Mouse (Mus musculus) gastrocnemius, postnatal 36 days (tissue): ENCODE results near the gene Cd300e. TPM values are rescaled to one million over a fixed set of nuclear protein-coding genes. Genes with fewer than 3 reads are reported as not detected.
"Not testable (repeated sequence)": the region's sequence is repeated elsewhere in the genome, so short reads cannot be mapped to it uniquely, and the experiment has no call there.

ENCODE experiments used
- DNase-seq, 2 experiments: peaks; one replicate each; pipeline ENCODE4 v3.0.0; 2022
- intact Hi-C: fragments of 180-260 bp; cut with DNase I; formaldehyde crosslinking; loops from one replicate; pipeline ENCODE4 v1.15.1; 2025
- total RNA-seq, 2 experiments: library from RNA; stranded (reverse); gene quantifications; 2 replicates each; pipeline ENCODE4 v1.2.3; 2021

The Cd300e gene
- total RNA-seq, 2 experiments from 2014 or later = not detected

- DNase-seq, intact Hi-C loops: not testable (repeated sequence)
These were observed 35.1 kb downstream of the Cd300e start, which contains the start of gene Cd300ld4 for GRCm38 (mm10) chr11:115026912-115027311. Gene Cd300ld4 (minus strand): TSS chr11:115027012.

- intact Hi-C loops, DNase-seq: not testable (repeated sequence)
These were observed 45.9 kb downstream of the Cd300e start, which contains the start of gene Cd300ld2 for GRCm38 (mm10) chr11:115016093-115016492. Gene Cd300ld2 (minus strand): TSS chr11:115016193.

- DNase-seq = no peak
- intact Hi-C loops = no loop called here
These were observed 57.9 kb downstream of the Cd300e start for GRCm38 (mm10) chr11:115004070-115004469.

Other genes with a start within 250 kb of the Cd300e start
- 10 to 100 TPM; 35.5 to 44.1 TPM for gene Gprc5c, start 211.0 kb downstream of the Cd300e start, total RNA-seq
- under 1 TPM; 0.36 to 0.37 TPM for gene Cd300a, start 172.1 kb downstream of the Cd300e start, total RNA-seq
- gene Cd300lb, start 127.8 kb downstream of the Cd300e start, total RNA-seq = under 1 TPM; 0.33 to 0.37 TPM
- gene Cd300c, start 93.0 kb downstream of the Cd300e start, total RNA-seq = not detected
- under 1 TPM; 0.15 to 0.18 TPM for gene Cd300ld, start 72.3 kb downstream of the Cd300e start, total RNA-seq
- under 1 TPM in 1 of 2 experiments, not detected in 1; 0.94 TPM for gene Cd300c2, start 60.3 kb downstream of the Cd300e start, total RNA-seq
- not detected for gene Cd300ld2, start 46.0 kb downstream of the Cd300e start, total RNA-seq
- under 1 TPM in 1 of 2 experiments, not detected in 1; 0.35 TPM for gene Cd300ld4, start 35.2 kb downstream of the Cd300e start, total RNA-seq
- gene Cd300ld5, start 24.4 kb downstream of the Cd300e start, total RNA-seq = 1 to 10 TPM in 1 of 2 experiments, not detected in 1; 2.4 TPM
- gene Cd300ld3, start 13.8 kb downstream of the Cd300e start, total RNA-seq = 1 to 10 TPM; 1.2 to 2.7 TPM
- gene Rab37, start 29.3 kb upstream of the Cd300e start, total RNA-seq = under 1 TPM; 0.10 to 0.43 TPM
- not detected for gene Cd300lf, start 71.8 kb upstream of the Cd300e start, total RNA-seq
- 1 to 10 TPM; 2.3 to 3.1 TPM for gene Slc9a3r1, start 101.2 kb upstream of the Cd300e start, total RNA-seq
- 1 to 10 TPM; 4.5 to 6.0 TPM for gene Tmem104, start 125.3 kb upstream of the Cd300e start, total RNA-seq
- gene Nat9, start 125.7 kb upstream of the Cd300e start, total RNA-seq = 10 to 100 TPM; 10.6 to 12.9 TPM
- gene Grin2c, start 205.1 kb upstream of the Cd300e start, total RNA-seq = not detected
- 1 to 10 TPM; 3.6 to 4.4 TPM for gene Fdxr, start 214.9 kb upstream of the Cd300e start, total RNA-seq
- gene Fads6, start 235.5 kb upstream of the Cd300e start, total RNA-seq = 1 to 10 TPM; 2.4 to 3.5 TPM
- gene Otop2, start 245.0 kb upstream of the Cd300e start, total RNA-seq = not detected